Mouse (Mus musculus) hindbrain, embryonic 15.5 days (tissue): ENCODE measurements at regions not wholly inside any gene's neighbourhood (a gene's known extent, or its start where the extent isn't known, plus 50 kb on each side); places are given as distances from the start of the nearest gene placed in this dataset.

ENCODE experiments used
- ATAC-seq: fragments of 200-750 bp; cut with Nextera tagmentation; 2 replicates; pipeline ENCODE4 v1.8.0; 2017; ENCODE audit warnings: low read depth, moderate number of reproducible peaks, moderate TSS enrichment; ENCODE audit not compliant: low FRiP score
- H3K27ac ChIP-seq: fragments of 300-500 bp; sonication (generic); replicated peaks from 2 replicates; pipeline ENCODE4 v1.5.1; 2015; ENCODE audit warnings: mild to moderate bottlenecking, inconsistent platforms
- H3K27me3 ChIP-seq: fragments of 300-500 bp; sonication (generic); 2 replicates; pipeline ENCODE4 v1.6.1; 2015; ENCODE audit warnings: control low read depth, inconsistent platforms
- H3K36me3 ChIP-seq: fragments of 300-500 bp; sonication (generic); 2 replicates; pipeline ENCODE4 v1.6.1; 2015; ENCODE audit warnings: control low read depth, inconsistent platforms
- H3K4me1 ChIP-seq: fragments of 300-500 bp; sonication (generic); replicated peaks from 2 replicates; pipeline ENCODE4 v1.6.1; 2015; ENCODE audit warnings: control low read depth, inconsistent platforms
- H3K4me2 ChIP-seq: fragments of 300-500 bp; sonication (generic); 2 replicates; pipeline ENCODE4 v1.6.1; 2015; ENCODE audit warnings: moderate library complexity, mild to moderate bottlenecking, inconsistent platforms
- H3K4me3 ChIP-seq: fragments of 300-500 bp; sonication (generic); 2 replicates; pipeline ENCODE4 v1.5.1; 2015; ENCODE audit warnings: mild to moderate bottlenecking, inconsistent platforms
- H3K9ac ChIP-seq: fragments of 300-500 bp; sonication (generic); 2 replicates; pipeline ENCODE4 v1.6.1; 2015; ENCODE audit warnings: inconsistent platforms
- H3K9me3 ChIP-seq: fragments of 300-500 bp; sonication (generic); 2 replicates; pipeline ENCODE4 v1.6.1; 2016; ENCODE audit warnings: control low read depth, inconsistent platforms
- WGBS: fragments of 180-500 bp; shearing (Covaris S2); methylation state at CpG from one replicate; pipeline ENCODE4 v1.1.7; 2015; 5-methylcytosine and 5-hydroxymethylcytosine counted together

GRCm38 (mm10) chr5:62939050-62939449 lies 125.4 kb downstream of the Dthd1 start:
- no peaks in the 10 kb centered on the region for H3K4me1 ChIP-seq
- no peak overlapping the region for H3K4me2 ChIP-seq
- H3K9ac ChIP-seq = no peak overlapping the region
- H3K9me3 ChIP-seq = no peaks in the 10 kb centered on the region
- peak; percentile 54; the same call in 1 of the 2 replicates for ATAC-seq
- H3K27ac ChIP-seq = no peak overlapping the region
- no peak overlapping the region for H3K4me3 ChIP-seq
- no peaks in the 10 kb centered on the region for H3K27me3 ChIP-seq
- WGBS = 39% methylated on average over 6 of the region's 6 CpGs
- H3K36me3 ChIP-seq = no peaks in the 10 kb centered on the region
